Mouse (Mus musculus): ENCODE measurements at regions not wholly inside any gene's neighbourhood (a gene's known extent, or its start where the extent isn't known, plus 50 kb on each side); places are given as distances from the start of the nearest gene placed in this dataset.

GRCm38 (mm10) chr3:143576338-143577007 is 628.5 kb downstream of the Lmo4 start:
- no peak for DNase-seq

- no peak for DNase-seq
Measured at GRCm38 (mm10) chr3:143575737-143576136, 629.3 kb downstream of the Lmo4 start.

- DNase-seq = no peak
Measured at GRCm38 (mm10) chr3:143574035-143574864, 630.8 kb downstream of the Lmo4 start.

GRCm38 (mm10) chr3:143569930-143570329 is 635.1 kb downstream of the Lmo4 start:
- no peak for DNase-seq

- DNase-seq = no peak
Measured at GRCm38 (mm10) chr3:143565067-143565466, 640.0 kb downstream of the Lmo4 start.

GRCm38 (mm10) chr3:143542811-143543210 is 661.0 kb upstream of the Pkn2 start:
- DNase-seq = no peak

GRCm38 (mm10) chr3:143527982-143528381 is 646.2 kb upstream of the Pkn2 start:
- DNase-seq = no peak

- DNase-seq = no peak
Measured at GRCm38 (mm10) chr3:143527274-143527673, 645.5 kb upstream of the Pkn2 start.

GRCm38 (mm10) chr3:143512517-143513249 is 630.9 kb upstream of the Pkn2 start:
- no peak for DNase-seq

- no peak for DNase-seq
Measured at GRCm38 (mm10) chr3:143509531-143509930, 627.7 kb upstream of the Pkn2 start.

GRCm38 (mm10) chr3:143508280-143508679 is 626.5 kb upstream of the Pkn2 start:
- peak in 1 of 2 experiments; percentile 22 for DNase-seq

GRCm38 (mm10) chr3:143501017-143501416 is 619.2 kb upstream of the Pkn2 start:
- DNase-seq = no peak

GRCm38 (mm10) chr3:143495389-143495788 is 613.6 kb upstream of the Pkn2 start:
- no peak for DNase-seq

GRCm38 (mm10) chr3:143477916-143478610 is 596.3 kb upstream of the Pkn2 start:
- no peak for DNase-seq

GRCm38 (mm10) chr3:143475461-143475860 is 593.7 kb upstream of the Pkn2 start:
- DNase-seq = no peak

GRCm38 (mm10) chr3:143447005-143447709 is 565.4 kb upstream of the Pkn2 start:
- no peak for DNase-seq

GRCm38 (mm10) chr3:143417401-143417800 is 535.6 kb upstream of the Pkn2 start:
- no peak for DNase-seq

- no peak for DNase-seq
Measured at GRCm38 (mm10) chr3:143411655-143412054, 529.9 kb upstream of the Pkn2 start.

GRCm38 (mm10) chr3:143398966-143399365 is 517.2 kb upstream of the Pkn2 start:
- DNase-seq = no peak

GRCm38 (mm10) chr3:143384357-143384756 is 502.6 kb upstream of the Pkn2 start:
- no peak for DNase-seq

GRCm38 (mm10) chr3:143379193-143379592 is 497.4 kb upstream of the Pkn2 start:
- DNase-seq = peak; percentile 45 to 57

GRCm38 (mm10) chr3:143377446-143377845 is 495.6 kb upstream of the Pkn2 start:
- no peak for DNase-seq
